Mouse (Mus musculus) midbrain, postnatal 0 days (tissue): ENCODE measurements at regions not wholly inside any gene's neighbourhood (a gene's known extent, or its start where the extent isn't known, plus 50 kb on each side); places are given as distances from the start of the nearest gene placed in this dataset.
"Not testable (repeated sequence)": the region's sequence is repeated elsewhere in the genome, so short reads cannot be mapped to it uniquely, and the experiment has no call there.

Experiments used
- ATAC-seq: fragments of 200-750 bp; cut with Nextera tagmentation; 2 replicates; pipeline ENCODE4 v1.8.0; 2017; ENCODE audit warnings: moderate number of reproducible peaks, mild to moderate bottlenecking, moderate TSS enrichment, moderate library complexity; ENCODE audit not compliant: low FRiP score
- DNase-seq: peaks from one replicate; pipeline ENCODE4 v3.0.0-alpha.2; 2015; ENCODE audit warnings: low spot score
- H3K27ac ChIP-seq: fragments of 300-500 bp; sonication (generic); 2 replicates; pipeline ENCODE4 v1.5.1; 2014; ENCODE audit warnings: low read depth, mild to moderate bottlenecking, low read length, mixed read lengths
- H3K27me3 ChIP-seq: fragments of 300-500 bp; sonication (generic); 2 replicates; pipeline ENCODE4 v1.6.1; 2014; ENCODE audit warnings: low read length, control low read depth, mixed read lengths; ENCODE audit not compliant: insufficient read depth
- H3K36me3 ChIP-seq: fragments of 300-500 bp; sonication (generic); 2 replicates; pipeline ENCODE4 v1.6.1; 2014; ENCODE audit warnings: low read length, control low read depth, mixed read lengths; ENCODE audit not compliant: insufficient read depth
- H3K4me1 ChIP-seq: fragments of 300-500 bp; sonication (generic); 2 replicates; pipeline ENCODE4 v1.6.1; 2014; ENCODE audit warnings: mild to moderate bottlenecking, control low read depth, antibody characterized with exemption, low read length, mixed read lengths; ENCODE audit not compliant: insufficient read depth
- H3K4me2 ChIP-seq: fragments of 300-500 bp; sonication (generic); 2 replicates; pipeline ENCODE4 v1.6.1; 2014; ENCODE audit warnings: low read depth, mild to moderate bottlenecking, low read length, mixed read lengths; ENCODE audit not compliant: poor library complexity, severe bottlenecking
- H3K4me3 ChIP-seq: fragments of 300-500 bp; sonication (generic); 2 replicates; pipeline ENCODE4 v1.5.1; 2014; ENCODE audit warnings: low read depth, mild to moderate bottlenecking, low read length, moderate library complexity
- H3K9ac ChIP-seq: fragments of 300-500 bp; sonication (generic); replicated peaks from 2 replicates; pipeline ENCODE4 v1.6.1; 2014; ENCODE audit warnings: mild to moderate bottlenecking, low read length, moderate library complexity, mixed read lengths; ENCODE audit not compliant: poor library complexity, severe bottlenecking
- H3K9me3 ChIP-seq: fragments of 300-500 bp; sonication (generic); 2 replicates; pipeline ENCODE4 v1.6.1; 2016; ENCODE audit warnings: low read length, control low read depth
- CTCF ChIP-seq: IDR thresholded peaks from 2 replicates; pipeline ENCODE4 v1.5.1; 2016; ENCODE audit warnings: antibody characterized with exemption, mild to moderate bottlenecking
- WGBS: fragments of 180-500 bp; shearing (Covaris S2); extraction: QIAGEN DNeasy Blood & Tissue Kit; methylation state at CpG from one replicate; pipeline ENCODE4 v1.1.7; 2014; 5-methylcytosine and 5-hydroxymethylcytosine counted together

GRCm38 (mm10) chr3:46771805-46772204 is 323.8 kb upstream of the Pabpc4l start:
- ATAC-seq (no peak), DNase-seq (no peak)
- Histone ChIP-seq H3K4me2 (no peak overlapping the region), H3K27ac (no peak overlapping the region), H3K4me3 (no peak overlapping the region), H3K27me3 (no peaks in the 10 kb centered on the region), H3K36me3 (no peaks in the 10 kb centered on the region), H3K4me1 (no peaks in the 10 kb centered on the region), H3K9me3 (no peaks in the 10 kb centered on the region), H3K9ac (no peak overlapping the region)
- no peak for TF ChIP-seq CTCF

DNA sequence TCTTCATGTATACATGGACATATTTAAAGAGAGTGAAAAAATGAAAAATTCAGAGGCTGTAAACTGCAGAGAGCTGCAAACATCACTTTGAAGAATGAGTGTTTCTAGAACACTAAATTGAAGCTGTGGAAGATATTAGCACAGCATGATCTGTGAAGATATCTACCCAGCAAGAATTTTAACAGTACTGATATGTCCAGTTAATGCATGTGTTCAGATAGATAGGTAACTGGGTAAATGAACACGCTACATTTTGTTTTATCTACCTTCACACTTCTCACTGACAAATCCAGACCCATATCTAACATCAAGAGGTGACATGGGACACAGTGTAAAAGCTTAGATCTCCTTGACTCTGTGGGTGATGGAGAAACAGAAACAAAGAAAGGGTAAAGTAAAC is 316.9 kb upstream of the Pabpc4l start:
- WGBS = 82% methylated on average over 1 of the region's 1 CpGs
- Histone ChIP-seq H3K27ac (no peak overlapping the region), H3K9ac (no peak overlapping the region), H3K4me1 (no peaks in the 10 kb centered on the region), H3K9me3 (no peaks in the 10 kb centered on the region), H3K27me3 (no peaks in the 10 kb centered on the region), H3K4me3 (no peak overlapping the region), H3K36me3 (no peaks in the 10 kb centered on the region), H3K4me2 (no peak overlapping the region)
- DNase-seq (no peak), ATAC-seq (no peak)
- no peak for TF ChIP-seq CTCF

DNA sequence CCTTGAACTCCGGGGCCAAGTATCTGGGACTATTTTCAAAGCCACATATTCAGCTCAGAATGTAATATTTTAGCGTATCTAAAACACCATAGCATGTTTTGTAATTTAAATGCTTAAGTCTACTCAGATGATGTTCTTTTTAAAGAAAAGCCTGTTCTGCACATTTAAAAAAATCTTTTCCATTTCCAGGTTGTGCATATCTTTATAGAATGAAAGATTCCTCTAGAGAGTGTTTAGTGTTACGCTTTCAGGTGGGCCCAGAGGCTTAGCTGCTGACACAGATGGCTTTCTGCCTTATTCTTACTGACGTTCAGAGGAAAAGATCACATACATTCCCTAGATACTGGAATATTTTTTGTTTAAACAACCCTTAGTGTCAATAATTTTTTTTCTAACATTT is 310.5 kb upstream of the Pabpc4l start:
- no peaks in the 10 kb centered on the region for H3K9me3 ChIP-seq
- no peak overlapping the region for H3K9ac ChIP-seq
- no peak overlapping the region for H3K4me2 ChIP-seq
- no peak overlapping the region for H3K4me3 ChIP-seq
- 67% methylated on average over 4 of the region's 4 CpGs for WGBS
- DNase-seq (no peak), ATAC-seq (no peak)
- no peaks in the 10 kb centered on the region for H3K4me1 ChIP-seq
- H3K36me3 ChIP-seq = no peaks in the 10 kb centered on the region
- H3K27me3 ChIP-seq = no peaks in the 10 kb centered on the region
- H3K27ac ChIP-seq = no peak overlapping the region
- no peak for TF ChIP-seq CTCF

DNA sequence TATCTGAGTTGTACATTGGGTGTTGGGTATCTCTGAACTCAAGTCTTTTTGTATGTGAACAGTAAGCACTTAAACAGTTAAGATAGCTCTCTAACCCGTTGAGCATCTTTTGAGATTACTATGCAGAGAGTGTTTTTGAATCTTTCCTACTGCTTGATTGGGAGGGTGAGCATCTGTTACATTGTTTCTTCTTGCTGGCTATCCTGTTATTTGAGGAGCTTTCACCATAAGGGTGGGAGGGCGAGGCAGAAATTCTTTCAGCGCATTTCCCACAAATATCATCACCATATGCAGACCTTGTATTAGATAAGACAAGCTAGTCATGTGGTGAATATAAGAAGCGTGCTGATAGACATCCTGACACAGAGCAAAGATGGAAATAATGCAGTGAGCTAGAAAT is 279.7 kb upstream of the Pabpc4l start:
- Histone ChIP-seq H3K27me3 (no peaks in the 10 kb centered on the region), H3K36me3 (no peaks in the 10 kb centered on the region), H3K4me3 (no peak overlapping the region), H3K27ac (no peak overlapping the region), H3K4me1 (no peaks in the 10 kb centered on the region), H3K9ac (no peak overlapping the region), H3K9me3 (no peaks in the 10 kb centered on the region), H3K4me2 (no peak overlapping the region)
- 84% methylated on average over 4 of the region's 4 CpGs for WGBS
- no peak for ATAC-seq
- no peak for DNase-seq
- no peak for TF ChIP-seq CTCF

DNA sequence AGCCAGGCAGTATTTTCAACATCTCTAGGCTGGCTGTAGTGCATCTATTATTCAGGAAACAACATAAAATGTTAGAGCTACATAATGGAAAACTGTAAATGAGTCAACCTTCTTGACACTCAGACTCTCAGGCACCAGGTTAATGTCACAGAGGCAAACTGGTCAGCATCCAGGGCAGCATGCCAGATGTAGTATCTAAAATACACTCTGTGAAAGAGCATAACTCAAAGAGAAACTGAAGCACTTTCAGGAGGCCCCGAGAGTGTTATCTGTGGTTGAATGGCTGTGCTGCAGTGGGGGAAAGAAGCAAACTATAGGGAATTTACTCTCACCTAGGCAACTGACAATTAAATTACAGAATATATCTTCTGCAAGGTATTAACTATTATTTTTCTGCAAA is 253.6 kb upstream of the Pabpc4l start:
- Histone ChIP-seq H3K9ac (no peak overlapping the region), H3K27ac (no peak overlapping the region), H3K4me2 (no peak overlapping the region), H3K27me3 (no peaks in the 10 kb centered on the region), H3K4me1 (no peaks in the 10 kb centered on the region), H3K4me3 (no peak overlapping the region), H3K36me3 (no peaks in the 10 kb centered on the region), H3K9me3 (no peaks in the 10 kb centered on the region)
- WGBS = 65% methylated on average over 1 of the region's 1 CpGs
- no peak for ATAC-seq
- TF ChIP-seq CTCF = no peak
- peak; percentile 2 for DNase-seq

- not testable (repeated sequence) for H3K4me3 ChIP-seq, H3K4me2 ChIP-seq, H3K27me3 ChIP-seq, H3K9ac ChIP-seq, H3K9me3 ChIP-seq, DNase-seq, H3K27ac ChIP-seq, ATAC-seq, H3K4me1 ChIP-seq, H3K36me3 ChIP-seq
- WGBS = 81% methylated on average over 6 of the region's 7 CpGs
Observed at GRCm38 (mm10) chr3:46687680-46688420, 239.8 kb upstream of the Pabpc4l start.
